Mouse (Mus musculus) lung, postnatal 4 days (tissue): ENCODE data around the gene Tnfsf15.

Source experiments
- DNase-seq, 2 experiments: peaks; one replicate each; pipeline ENCODE4 v3.0.0; 2021

The Tnfsf15 gene

GRCm38 (mm10) chr4:63744693-63745171 lies at the start of gene Tnfsf15:
Gene Tnfsf15, minus strand, starts transcription at chr4:63745113.
- DNase-seq, result peak; percentile 80 to 91

DNA sequence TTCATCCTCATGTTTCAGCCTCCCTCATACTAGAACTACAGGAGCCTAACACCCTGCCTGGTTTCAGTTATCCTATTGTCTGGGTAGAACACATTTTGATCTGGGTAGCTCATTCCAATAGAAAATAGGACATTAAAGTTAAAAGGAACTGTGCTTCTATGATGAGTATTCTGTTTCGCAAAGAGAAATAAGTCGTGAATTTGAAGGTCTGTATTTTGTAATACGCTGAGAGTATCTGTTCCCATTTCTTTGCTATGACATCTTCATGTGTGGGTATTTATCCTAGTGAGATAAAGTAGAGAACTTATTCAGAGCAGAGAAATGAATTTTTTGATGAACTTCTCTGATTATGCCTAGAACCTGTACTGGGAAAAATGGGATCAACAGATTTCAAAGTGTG lies 47.4 kb upstream of the Tnfsf15 start:
- DNase-seq, result no peak

DNA sequence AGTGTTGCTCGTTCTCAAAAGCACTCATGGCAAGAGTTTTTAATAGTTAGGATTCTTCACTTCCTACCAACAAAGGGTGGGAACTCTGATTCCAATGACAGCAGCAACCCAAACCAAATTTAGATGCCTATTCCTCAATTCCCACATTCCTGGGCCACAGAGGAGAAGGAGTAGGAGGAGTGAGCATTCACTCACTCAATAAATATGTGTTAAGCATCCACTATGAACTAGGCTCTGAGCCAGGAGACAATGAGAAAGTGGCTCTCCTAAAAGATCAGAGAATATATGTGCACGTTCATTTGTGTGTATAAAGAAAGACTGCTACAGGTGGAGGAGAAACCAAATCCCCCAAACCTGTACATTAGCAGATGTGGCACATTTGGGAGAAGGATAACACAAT lies 40.6 kb upstream of the Tnfsf15 start:
- no peak for DNase-seq

DNA sequence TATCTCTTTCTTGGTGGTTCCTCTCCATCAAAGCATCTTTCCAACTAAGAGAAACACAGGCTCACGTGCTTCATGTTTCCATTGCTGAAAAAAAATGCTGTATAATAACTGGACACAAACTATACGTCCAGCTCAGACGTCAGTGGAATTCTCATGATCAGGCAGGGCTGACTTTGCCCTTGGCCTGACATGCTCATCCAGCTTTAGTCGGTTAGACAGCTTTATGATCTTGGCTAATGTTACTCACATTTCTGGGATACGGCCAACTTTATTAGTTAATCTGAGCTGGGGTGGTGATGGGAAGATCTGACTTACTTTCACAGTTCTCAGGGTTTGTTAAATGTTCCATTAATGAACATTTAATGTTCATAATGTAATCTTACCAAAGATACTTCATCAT lies 38.9 kb upstream of the Tnfsf15 start:
- no peak for DNase-seq

DNA sequence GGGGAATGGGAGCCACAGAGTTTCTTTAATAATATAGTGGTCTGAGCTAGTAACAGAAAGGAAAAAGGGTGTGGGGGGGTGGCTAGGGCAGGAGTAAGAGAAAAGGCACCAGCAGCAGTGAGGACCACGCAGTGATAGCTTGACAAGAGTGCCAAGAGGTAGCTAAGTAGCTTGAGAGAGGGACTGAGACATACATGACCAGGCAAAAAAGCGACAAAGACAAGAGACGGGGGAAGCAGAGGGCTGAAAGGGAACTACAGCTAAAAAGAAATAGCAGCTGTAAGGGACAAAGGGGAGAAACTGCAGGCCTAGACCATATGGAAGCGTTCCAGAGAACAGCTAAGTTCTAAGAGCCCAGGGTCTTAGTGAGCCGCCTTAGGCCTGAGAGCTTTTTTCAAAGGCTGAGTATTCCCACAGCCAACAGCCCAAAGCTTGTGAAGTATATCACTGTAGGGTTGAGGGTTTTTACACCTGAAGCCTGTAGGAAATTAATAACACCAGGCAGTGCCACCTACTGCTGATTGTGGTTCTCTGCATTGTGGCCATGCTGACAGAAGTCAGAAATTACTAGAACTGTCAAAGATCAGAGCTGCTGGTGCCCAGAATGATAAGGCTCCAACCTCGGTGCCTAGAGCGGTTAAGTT lies 38.2 kb upstream of the Tnfsf15 start:
- DNase-seq, result no peak

DNA sequence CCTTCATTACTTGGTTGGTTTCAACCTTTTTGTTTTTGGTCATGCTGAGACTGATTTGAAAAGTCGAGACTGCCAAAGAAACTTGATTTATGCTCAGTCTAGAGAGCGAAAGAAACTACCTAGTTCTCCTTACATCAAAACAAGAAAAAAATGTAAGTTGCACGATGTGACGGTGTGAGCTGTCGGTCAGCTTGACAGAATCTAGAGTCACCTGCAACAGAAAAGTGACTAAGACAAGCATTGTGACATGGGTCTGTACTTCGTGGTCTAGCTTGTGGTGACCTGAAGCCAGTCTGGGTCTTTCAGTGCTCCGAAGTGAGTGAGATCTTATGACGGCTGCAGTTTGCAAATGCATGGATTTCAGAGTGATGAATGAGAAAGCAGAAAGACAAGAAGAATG lies 32.3 kb upstream of the Tnfsf15 start:
- no peak for DNase-seq

GRCm38 (mm10) chr4:63773306-63774090 lies 28.6 kb upstream of the Tnfsf15 start:
- no peak for DNase-seq

- no peak for DNase-seq
Observed at GRCm38 (mm10) chr4:63772514-63772913, 27.6 kb upstream of the Tnfsf15 start.

GRCm38 (mm10) chr4:63771291-63771690 lies 26.4 kb upstream of the Tnfsf15 start:
- no peak for DNase-seq

GRCm38 (mm10) chr4:63769161-63769560 lies 24.2 kb upstream of the Tnfsf15 start:
- DNase-seq, result no peak

GRCm38 (mm10) chr4:63765050-63765449 lies 20.1 kb upstream of the Tnfsf15 start:
- no peak for DNase-seq

- DNase-seq, result no peak
Observed at GRCm38 (mm10) chr4:63759931-63760330, 15.0 kb upstream of the Tnfsf15 start.

DNA sequence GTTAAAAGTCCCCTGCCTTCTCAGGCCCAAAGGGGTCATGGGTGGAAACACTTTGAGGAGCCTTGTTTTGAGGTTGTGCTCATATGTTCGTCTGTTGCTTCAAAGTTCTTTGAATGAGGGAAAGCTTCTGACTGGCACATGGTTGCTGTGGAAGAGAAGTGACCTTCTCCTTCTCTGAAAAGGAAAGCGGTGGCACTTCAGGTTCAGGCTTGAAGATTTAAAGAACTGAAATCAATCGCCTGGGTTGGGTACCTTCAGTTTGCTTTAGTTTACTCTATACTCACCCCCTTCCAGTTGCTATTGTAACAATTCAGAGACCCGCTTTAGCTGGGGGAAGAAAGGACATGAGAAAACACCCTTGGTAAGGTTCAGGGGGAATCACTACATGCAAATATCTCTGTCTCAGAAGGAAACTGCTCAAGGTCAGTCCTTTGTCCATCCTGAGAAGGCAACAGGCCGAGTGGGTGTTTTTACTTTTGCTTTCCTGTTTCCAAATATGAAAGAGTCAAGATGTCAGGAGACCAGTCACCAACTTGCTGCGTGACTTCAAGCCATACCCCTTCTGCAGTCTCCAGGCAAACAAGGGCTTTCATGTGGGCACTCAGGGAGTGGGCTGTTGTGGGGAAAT lies 12.7 kb upstream of the Tnfsf15 start:
- DNase-seq, result no peak

DNA sequence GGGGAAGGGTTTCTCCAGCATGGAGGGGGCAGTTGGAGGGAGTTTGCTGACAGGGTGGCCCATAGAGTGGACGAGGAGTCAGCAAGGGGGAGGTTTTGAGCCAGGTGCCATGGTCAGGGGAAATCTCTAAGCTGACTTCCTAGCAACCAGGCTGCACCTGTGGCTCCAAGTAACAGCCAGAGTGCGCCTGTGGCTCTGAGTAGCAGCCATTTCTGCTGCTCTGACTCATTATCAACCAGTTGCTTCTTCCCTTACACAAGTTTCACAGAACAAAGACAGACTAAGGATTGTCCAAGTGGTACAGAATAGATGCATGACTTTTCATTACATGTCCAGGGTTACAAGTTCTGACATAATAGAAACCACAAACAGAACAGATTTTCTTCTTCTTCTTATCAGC lies 11.2 kb upstream of the Tnfsf15 start:
- no peak for DNase-seq

GRCm38 (mm10) chr4:63754467-63755020 lies 9.6 kb upstream of the Tnfsf15 start:
- no peak for DNase-seq

DNA sequence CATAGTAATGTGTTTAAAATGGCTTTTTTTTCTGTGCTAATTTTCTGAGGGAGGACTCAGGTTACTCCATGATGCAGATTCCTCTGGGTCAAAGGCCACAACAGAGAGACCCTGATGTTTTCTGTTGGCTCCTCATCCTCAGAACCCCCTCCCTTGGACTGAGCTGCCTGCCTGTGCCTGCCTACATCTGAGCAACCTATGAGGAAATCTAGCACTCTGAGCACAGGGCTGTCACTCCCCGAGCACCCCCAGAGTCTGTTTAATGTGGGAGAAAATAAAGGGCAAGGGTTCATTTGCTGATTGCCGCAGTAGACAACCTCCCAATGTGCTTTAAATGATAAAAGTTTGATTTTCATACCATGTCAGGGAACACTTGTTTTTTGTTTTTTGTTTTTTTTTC lies 8.9 kb upstream of the Tnfsf15 start:
- no peak for DNase-seq

GRCm38 (mm10) chr4:63752687-63753523 lies 8.0 kb upstream of the Tnfsf15 start:
- DNase-seq, result peak; percentile 74 to 83

- DNase-seq, result no peak
Observed at GRCm38 (mm10) chr4:63748061-63748730, 3.3 kb upstream of the Tnfsf15 start.

- DNase-seq, result peak; percentile 66 to 82
Observed at GRCm38 (mm10) chr4:63745271-63745670, 358 bp upstream of the Tnfsf15 start.

DNA sequence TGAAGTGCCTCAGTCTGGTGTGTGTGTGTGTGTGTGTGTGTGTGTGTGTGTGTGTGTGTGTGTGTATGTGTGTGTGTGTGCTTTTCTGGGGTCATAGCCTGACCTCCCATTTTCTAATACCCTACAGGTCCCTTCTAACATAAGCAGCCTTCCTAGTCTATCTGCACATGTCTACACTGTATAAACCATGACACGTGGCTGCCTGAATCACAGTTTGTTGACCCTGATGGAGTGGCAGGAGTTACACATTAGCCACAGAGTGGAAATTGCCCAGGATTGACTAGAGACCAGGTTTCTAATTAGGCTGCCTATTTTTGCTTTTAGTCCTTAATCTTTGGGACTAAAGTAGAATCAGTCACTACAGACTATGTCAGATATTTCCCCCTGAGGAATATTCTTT lies 1.3 kb downstream of the Tnfsf15 start:
- DNase-seq, result no peak

GRCm38 (mm10) chr4:63742763-63743371 lies 2.0 kb downstream of the Tnfsf15 start:
- no peak for DNase-seq

GRCm38 (mm10) chr4:63742101-63742500 lies 2.8 kb downstream of the Tnfsf15 start:
- peak; percentile 28 to 53 for DNase-seq
